Mouse (Mus musculus) left cerebral cortex, postnatal 36 days (tissue): ENCODE measurements around the gene Neil1. TPM values are rescaled to one million over a fixed set of nuclear protein-coding genes. Genes with fewer than 3 reads are reported as not detected.

Experiments
- DNase-seq, 2 experiments: peaks; one replicate each; pipeline ENCODE4 v3.0.0; 2021 to 2022; ENCODE audit warnings: low spot score in 2 of 2, mixed read lengths in 1 of 2
- intact Hi-C: fragments of 180-260 bp; cut with DNase I; formaldehyde crosslinking; loops from one replicate; pipeline ENCODE4 v1.15.1; 2025
- total RNA-seq, 2 experiments: library from RNA; stranded (reverse); gene quantifications; 2 replicates each; pipeline ENCODE4 v1.2.3; 2021

Neil1 gene
- total RNA-seq, 2 experiments from 2014 or later, result 8.6 TPM

- DNase-seq, result peak in 1 of 2 experiments; percentile 1
- intact Hi-C loops, result no loop called here
Observed at GRCm38 (mm10) chr9:57141417-57142353, 6.4 kb downstream of the Neil1 start.

- intact Hi-C loops, result no loop called here
- no peak for DNase-seq
Observed at GRCm38 (mm10) chr9:57139571-57139970, 8.5 kb downstream of the Neil1 start.

GRCm38 (mm10) chr9:57139110-57139509, 9.0 kb downstream of the Neil1 start:
- intact Hi-C loops, result no loop called here
- no peak for DNase-seq

GRCm38 (mm10) chr9:57138507-57138906, 9.6 kb downstream of the Neil1 start:
- no peak for DNase-seq
- intact Hi-C loops, result no loop called here

GRCm38 (mm10) chr9:57137777-57138176, 10.3 kb downstream of the Neil1 start:
- no peak for DNase-seq
- intact Hi-C loops, result no loop called here

GRCm38 (mm10) chr9:57137246-57137645, 10.9 kb downstream of the Neil1 start:
- intact Hi-C loops, result no loop called here
- DNase-seq, result no peak

- DNase-seq, result peak; percentile 94
- intact Hi-C loops, result loop anchor here (2.0 to 5.0 kb wide), 3 partner anchors 136 to 240 kb away; partner anchors contain the start of gene Ptpn9
Observed at GRCm38 (mm10) chr9:57130577-57131433, 17.3 kb downstream of the Neil1 start, which contains the start of gene Man2c1. Gene Man2c1, plus strand, starts transcription at chr9:57130690.

- DNase-seq, result no peak
- intact Hi-C loops, result loop anchor here (2.0 to 5.0 kb wide), 3 partner anchors 135 to 239 kb away; partner anchors contain the start of gene Ptpn9
Observed at GRCm38 (mm10) chr9:57129641-57130040, 18.5 kb downstream of the Neil1 start.

GRCm38 (mm10) chr9:57117261-57117755, 30.8 kb downstream of the Neil1 start:
- no peak for DNase-seq
- intact Hi-C loops, result no loop called here

Other genes starting within 250 kb of the Neil1 start
- 1 to 10 TPM; 6.9 to 7.9 TPM for gene Snx33, start 219.9 kb downstream of the Neil1 start, total RNA-seq
- 10 to 100 TPM; 50.2 to 50.4 TPM for gene Imp3, start 210.8 kb downstream of the Neil1 start, total RNA-seq
- 10 to 100 TPM; 13.9 to 16.0 TPM for gene Snupn, start 197.4 kb downstream of the Neil1 start, total RNA-seq
- gene Ptpn9, start 153.4 kb downstream of the Neil1 start, total RNA-seq, result 10 to 100 TPM; 25.3 to 32.7 TPM
- gene Sin3a, start 76.3 kb downstream of the Neil1 start, total RNA-seq, result 10 to 100 TPM; 35.9 to 39.0 TPM
- 100 to 1,000 TPM; 107 to 172 TPM for gene Man2c1, start 17.6 kb downstream of the Neil1 start, total RNA-seq
- gene Commd4, start 10.0 kb upstream of the Neil1 start, total RNA-seq, result 10 to 100 TPM; 78.1 to 94.0 TPM
- not detected for gene Trcg1, start 88.3 kb upstream of the Neil1 start, total RNA-seq
- gene 1700017B05Rik, start 114.3 kb upstream of the Neil1 start, total RNA-seq, result 10 to 100 TPM; 17.1 to 19.2 TPM